In the genomic region with DNA sequence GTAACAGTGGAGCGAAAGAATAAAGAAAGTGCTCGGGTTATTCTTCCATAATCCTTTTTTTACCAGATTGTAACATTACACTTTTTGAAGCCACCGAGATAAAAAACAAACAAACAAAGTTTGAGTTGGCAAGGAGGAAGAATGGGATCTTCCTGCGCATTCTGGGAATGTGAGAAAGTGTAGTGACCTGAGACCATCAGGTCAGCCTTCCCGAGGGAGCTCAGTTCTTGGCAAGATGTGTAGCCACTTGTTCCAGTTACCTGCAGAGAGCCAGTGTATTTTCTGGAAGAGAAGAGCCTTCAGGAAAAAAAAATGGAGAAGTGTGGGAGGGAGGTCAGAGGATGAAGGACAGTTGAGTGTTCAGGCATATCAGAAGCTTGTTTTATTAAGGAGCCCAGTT, we compare ENCODE assay signal across 13 mouse cellular contexts.
DNase-seq lines count a peak whose midpoint lies in the region.
"Had no signal": no experiment of that assay in that cellular context is flagged by ENCODE, and none has a peak within 500 bp of the region (broad histone marks: within the 10 kb centered on the region; RNA-seq: fewer than 3 reads in every experiment).

No protein-coding gene starts in this region.

- peak; percentile 9 to 28 for DNase-seq in cerebellum, adult 18-20 months
- DNase-seq in cerebellum, postnatal 36 days: no peak
- peak; percentile 3 to 11 for DNase-seq in kidney, adult 8-10 months
- no peak for DNase-seq in kidney, adult 18-20 months
- DNase-seq in cerebellum, adult 8-10 months: peak; percentile 3
- DNase-seq in cerebellum, postnatal 14 days: peak; percentile 53 to 74
- no peak for DNase-seq in spleen, adult 18-20 months
- no peak for DNase-seq in thymus, postnatal 36 days
- DNase-seq: gastrocnemius, adult 2 months; liver, embryonic 13.5 days; lung, adult 2 months; lung, postnatal 14 days; thymus, adult 2 months had no signal

Comparison
In these comparisons a context has a peak if more than half of its experiments do, and no peak if none do; other contexts are left out.
1. DNase-seq: peak in cerebellum, adult 18-20 months (2 of 2), kidney, adult 8-10 months (2 of 2), cerebellum, adult 8-10 months (single experiment) and cerebellum, postnatal 14 days (2 of 2); none in cerebellum, postnatal 36 days (0 of 2), kidney, adult 18-20 months (single experiment), spleen, adult 18-20 months (0 of 2) and thymus, postnatal 36 days (0 of 2).